Mouse (Mus musculus) stomach, embryonic 15.5 days (tissue): ENCODE measurements around the gene Rtraf. TPM values are rescaled to one million over a fixed set of nuclear protein-coding genes. Genes with fewer than 3 reads are reported as not detected.
A peak's percentile ranks its signal among the peaks of the same experiment; 100 is the strongest.
"Not testable (repeated sequence)": the region's sequence is repeated elsewhere in the genome, so short reads cannot be mapped to it uniquely, and the experiment has no call there.

Source experiments
- ATAC-seq: fragments of 200-750 bp; cut with Nextera tagmentation; 2 replicates; pipeline ENCODE4 v1.8.0; 2017; ENCODE audit warnings: low read depth, moderate number of reproducible peaks, moderate TSS enrichment; ENCODE audit not compliant: insufficient read depth, low FRiP score
- H3K27ac ChIP-seq: fragments of 300-500 bp; sonication (generic); 2 replicates; pipeline ENCODE4 v1.5.1; 2015; ENCODE audit warnings: mild to moderate bottlenecking, inconsistent platforms
- H3K27me3 ChIP-seq: fragments of 300-500 bp; sonication (generic); replicated peaks from 2 replicates; pipeline ENCODE4 v1.6.1; 2015; ENCODE audit warnings: inconsistent platforms
- H3K36me3 ChIP-seq: fragments of 300-500 bp; sonication (generic); 2 replicates; pipeline ENCODE4 v1.6.1; 2015; ENCODE audit warnings: inconsistent platforms
- H3K4me1 ChIP-seq: fragments of 300-500 bp; sonication (generic); 2 replicates; pipeline ENCODE4 v1.6.1; 2015; ENCODE audit warnings: inconsistent platforms
- H3K4me2 ChIP-seq: fragments of 300-500 bp; sonication (generic); 2 replicates; pipeline ENCODE4 v1.6.1; 2015; ENCODE audit warnings: mild to moderate bottlenecking, inconsistent platforms
- H3K4me3 ChIP-seq: fragments of 300-500 bp; sonication (generic); replicated peaks from 2 replicates; pipeline ENCODE4 v1.5.1; 2015; ENCODE audit warnings: inconsistent platforms
- H3K9ac ChIP-seq: fragments of 300-500 bp; sonication (generic); 2 replicates; pipeline ENCODE4 v1.6.1; 2015; ENCODE audit warnings: inconsistent platforms
- H3K9me3 ChIP-seq: fragments of 300-500 bp; sonication (generic); 2 replicates; pipeline ENCODE4 v1.6.1; 2016; ENCODE audit warnings: inconsistent platforms
- WGBS: fragments of 180-500 bp; shearing (Covaris S2); methylation state at CpG from one replicate; pipeline ENCODE4 v1.1.7; 2015; 5-methylcytosine and 5-hydroxymethylcytosine counted together
- polyA plus RNA-seq: library from polyadenylated mRNA; unstranded; fragments of >200 nt; fragmentation: Nextera tagmentation; extraction: Ambion mirVana; gene quantifications from 2 replicates; pipeline ENCODE4 v1.2.1, GENCODE M21; 2015

The Rtraf gene
- 186 and 198 TPM in 2 replicates for polyA plus RNA-seq

- H3K27ac ChIP-seq = peak within 1 kb of the TSS; percentile 80
Observed at GRCm38 (mm10) chr14:19823321-19824142, at the start of gene Rtraf. Gene Rtraf, minus strand, starts transcription at chr14:19823824.

GRCm38 (mm10) chr14:19867286-19867935 is 43.8 kb upstream of the Rtraf start:
- Histone ChIP-seq H3K27me3 (no peaks in the 10 kb centered on the region), H3K36me3 (no peaks in the 10 kb centered on the region), H3K9ac (no peak overlapping the region), H3K27ac (no peak overlapping the region), H3K4me1 (no peaks in the 10 kb centered on the region), H3K9me3 (no peaks in the 10 kb centered on the region), H3K4me2 (no peak overlapping the region), H3K4me3 (no peak overlapping the region)
- no peak for ATAC-seq
- 62% methylated on average over 5 of the region's 5 CpGs for WGBS

More at GRCm38 (mm10) chr14:19823321-19824142, at the start of gene Rtraf:
- Histone ChIP-seq H3K27me3 (no peaks in the 10 kb centered on the region), H3K4me3 (peak within 1 kb of the TSS; percentile 86), H3K9ac (peak within 1 kb of the TSS; percentile 92), H3K4me1 (peaks cover 3% of the 10 kb centered on the region; the same call in 1 of the 2 replicates), H3K36me3 (peaks cover 11% of the 10 kb centered on the region), H3K4me2 (peak within 1 kb of the TSS; percentile 76), H3K9me3 (no peaks in the 10 kb centered on the region)
- under 1% methylated on average over 73 of the region's 80 CpGs for WGBS
- ATAC-seq = peak; percentile 99

GRCm38 (mm10) chr14:19865121-19865520 is 41.5 kb upstream of the Rtraf start:
- H3K4me2 ChIP-seq, H3K36me3 ChIP-seq, H3K27me3 ChIP-seq, H3K4me1 ChIP-seq, ATAC-seq, H3K9ac ChIP-seq, H3K9me3 ChIP-seq, H3K4me3 ChIP-seq, H3K27ac ChIP-seq: not testable (repeated sequence)
- WGBS = 85% methylated on average over 9 of the region's 9 CpGs

GRCm38 (mm10) chr14:19861311-19862080 is 37.9 kb upstream of the Rtraf start:
- ATAC-seq = no peak
- no peaks in the 10 kb centered on the region for H3K4me1 ChIP-seq

GRCm38 (mm10) chr14:19860281-19860680 is 36.7 kb upstream of the Rtraf start:
- Histone ChIP-seq H3K27ac (no peak overlapping the region), H3K27me3 (no peaks in the 10 kb centered on the region), H3K4me3 (no peak overlapping the region), H3K9ac (no peak overlapping the region), H3K4me1 (no peaks in the 10 kb centered on the region), H3K36me3 (no peaks in the 10 kb centered on the region), H3K4me2 (no peak overlapping the region), H3K9me3 (no peaks in the 10 kb centered on the region)
- 92% methylated on average over 4 of the region's 4 CpGs for WGBS
- ATAC-seq = no peak

More at GRCm38 (mm10) chr14:19861311-19862080, 37.9 kb upstream of the Rtraf start:
- H3K4me2 ChIP-seq = no peak overlapping the region
- no peak overlapping the region for H3K4me3 ChIP-seq
- H3K27me3 ChIP-seq = no peaks in the 10 kb centered on the region
- H3K9me3 ChIP-seq = no peaks in the 10 kb centered on the region
- no peak overlapping the region for H3K9ac ChIP-seq
- 85% methylated on average over 8 of the region's 8 CpGs for WGBS
- no peaks in the 10 kb centered on the region for H3K36me3 ChIP-seq
- no peak overlapping the region for H3K27ac ChIP-seq

- H3K4me3 ChIP-seq = no peak overlapping the region
- no peak for ATAC-seq
- H3K27me3 ChIP-seq = no peaks in the 10 kb centered on the region
- H3K4me2 ChIP-seq = no peak overlapping the region
- H3K9ac ChIP-seq = no peak overlapping the region
- no peaks in the 10 kb centered on the region for H3K4me1 ChIP-seq
- WGBS = 38% methylated on average over 8 of the region's 8 CpGs
- no peaks in the 10 kb centered on the region for H3K36me3 ChIP-seq
- H3K9me3 ChIP-seq = no peaks in the 10 kb centered on the region
- H3K27ac ChIP-seq = no peak overlapping the region
Observed at GRCm38 (mm10) chr14:19858808-19859776, 35.5 kb upstream of the Rtraf start.

- H3K27ac ChIP-seq = no peak overlapping the region
- H3K4me3 ChIP-seq = no peak overlapping the region
- no peak overlapping the region for H3K4me2 ChIP-seq
- no peak for ATAC-seq
- no peaks in the 10 kb centered on the region for H3K27me3 ChIP-seq
- H3K4me1 ChIP-seq = no peaks in the 10 kb centered on the region
- H3K9me3 ChIP-seq = no peaks in the 10 kb centered on the region
- H3K9ac ChIP-seq = no peak overlapping the region
- no peaks in the 10 kb centered on the region for H3K36me3 ChIP-seq
- 78% methylated on average over 2 of the region's 2 CpGs for WGBS
Observed at GRCm38 (mm10) chr14:19858279-19858678, 34.7 kb upstream of the Rtraf start.

- no peak for ATAC-seq
- Histone ChIP-seq H3K4me3 (no peak overlapping the region), H3K36me3 (no peaks in the 10 kb centered on the region), H3K27ac (no peak overlapping the region), H3K27me3 (no peaks in the 10 kb centered on the region), H3K9me3 (no peaks in the 10 kb centered on the region), H3K4me2 (no peak overlapping the region), H3K4me1 (no peaks in the 10 kb centered on the region), H3K9ac (no peak overlapping the region)
- WGBS = 52% methylated on average over 3 of the region's 3 CpGs
Observed at GRCm38 (mm10) chr14:19853471-19853870, 29.8 kb upstream of the Rtraf start.

- Histone ChIP-seq H3K4me2 (peak overlapping the region; percentile 54), H3K4me3 (peak overlapping the region; percentile 25; the same call in 1 of the 2 replicates), H3K27ac (no peak overlapping the region), H3K27me3 (no peaks in the 10 kb centered on the region), H3K36me3 (no peaks in the 10 kb centered on the region), H3K9me3 (no peaks in the 10 kb centered on the region), H3K4me1 (0 out of 2 replicates have a peak, but pooled peaks cover 2% of the 10 kb centered on the region), H3K9ac (no peak overlapping the region)
- ATAC-seq = no peak
- WGBS = 27% methylated on average over 15 of the region's 15 CpGs
Observed at GRCm38 (mm10) chr14:19839600-19840332, 16.1 kb upstream of the Rtraf start.

- Histone ChIP-seq H3K4me3 (no peak overlapping the region), H3K4me2 (no peak overlapping the region), H3K9me3 (no peaks in the 10 kb centered on the region), H3K27me3 (no peaks in the 10 kb centered on the region), H3K36me3 (no peaks in the 10 kb centered on the region), H3K27ac (no peak overlapping the region), H3K9ac (no peak overlapping the region), H3K4me1 (0 out of 2 replicates have a peak, but pooled peaks cover 2% of the 10 kb centered on the region)
- ATAC-seq = no peak
- 81% methylated on average over 3 of the region's 3 CpGs for WGBS
Observed at GRCm38 (mm10) chr14:19836289-19836688, 12.7 kb upstream of the Rtraf start.
